Mouse (Mus musculus): ENCODE data around the gene Pycard.

The Pycard gene

DNA sequence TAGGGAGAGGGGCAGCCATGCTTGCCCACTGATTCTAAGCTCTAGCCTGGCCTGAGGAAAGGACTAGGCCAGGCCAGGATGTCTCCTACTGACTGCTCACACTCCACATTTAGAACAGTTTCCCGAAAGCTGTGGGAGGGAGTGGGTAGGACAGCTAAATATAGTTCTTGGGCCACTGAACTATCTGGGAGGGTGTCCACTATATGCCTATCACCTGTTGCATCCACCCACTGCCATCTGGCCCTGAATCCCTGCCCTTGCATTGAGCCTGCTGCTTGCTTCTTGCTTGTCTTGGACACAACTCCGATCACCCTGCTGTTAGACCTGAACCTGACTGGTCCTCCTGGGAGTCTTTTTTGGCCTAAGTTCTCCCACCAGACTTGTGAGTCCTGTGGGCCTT lies 10.0 kb upstream of the Pycard start, which contains the start of gene Trim72:
Trim72 (plus strand) TSS at position 262 of the 400 bp plus-strand sequence.
- no peak for DNase-seq (ENCODE audit: low read depth)

DNA sequence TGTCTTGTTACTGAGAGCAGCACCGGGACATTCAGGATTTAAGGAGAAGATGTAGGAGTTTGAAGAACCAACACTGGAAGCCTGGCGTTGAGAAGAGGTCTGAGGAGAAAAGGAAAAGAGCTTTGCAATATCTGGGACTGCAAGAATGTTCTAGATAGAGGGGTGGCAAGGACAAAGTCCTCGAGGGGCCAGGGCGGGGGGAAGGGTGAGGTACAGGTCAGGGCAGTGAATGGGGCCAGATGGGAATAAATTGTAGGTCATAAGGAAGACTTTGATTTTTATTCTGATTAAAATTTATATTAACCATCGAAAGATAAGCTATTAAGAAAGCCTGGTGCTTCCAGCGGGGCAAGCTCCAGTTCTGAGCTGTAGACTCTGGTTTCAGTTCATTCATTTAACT lies 9.4 kb upstream of the Pycard start:
- no peak for DNase-seq (ENCODE audit: low read depth)

DNA sequence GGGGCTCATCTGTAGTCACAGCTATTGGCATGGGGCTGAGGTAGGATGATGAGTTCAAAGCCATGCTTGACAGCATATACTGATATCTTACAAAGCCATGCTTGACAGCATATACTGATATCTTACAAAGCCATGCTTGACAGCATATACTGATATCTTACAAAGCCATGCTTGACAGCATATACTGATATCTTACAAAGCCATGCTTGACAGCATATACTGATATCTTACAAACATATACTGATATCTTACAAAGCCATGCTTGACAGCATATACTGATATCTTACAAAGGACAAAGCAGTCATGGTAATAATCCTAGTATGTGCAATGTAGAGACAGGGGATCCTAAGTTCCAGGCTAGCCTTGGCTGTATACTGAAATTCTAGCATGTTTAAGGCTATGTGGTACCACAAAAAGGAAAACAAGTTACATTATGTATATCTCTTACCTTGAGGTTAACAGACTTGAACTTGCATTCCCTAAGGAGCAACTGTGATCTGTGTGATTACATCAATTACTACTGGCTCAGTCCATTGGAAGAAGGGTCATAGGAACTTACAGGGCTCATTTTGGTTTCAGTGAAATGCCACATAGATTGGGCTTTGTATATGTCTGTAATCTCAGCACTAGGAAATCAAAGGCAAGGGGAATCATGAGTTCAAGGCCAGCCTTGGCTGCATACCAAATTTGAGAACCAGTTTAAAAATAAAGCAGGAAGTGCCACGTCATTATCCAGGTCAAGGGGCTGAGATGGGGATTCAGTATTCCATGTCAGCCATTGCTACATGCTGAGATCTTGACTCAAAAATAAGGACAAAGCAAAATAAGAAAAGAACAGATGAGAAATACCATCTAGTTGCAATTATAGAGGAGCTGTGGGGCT lies 6.6 kb upstream of the Pycard start:
- DNase-seq (ENCODE audit: low read depth) = no peak

GRCm38 (mm10) chr7:127999436-127999835 lies 5.8 kb upstream of the Pycard start:
- DNase-seq (ENCODE audit: low read depth) = peak; percentile 62

GRCm38 (mm10) chr7:127992488-127993340 lies 953 bp downstream of the Pycard start:
- no peak for DNase-seq (ENCODE audit: low read depth)

GRCm38 (mm10) chr7:127991643-127992487 lies 1.8 kb downstream of the Pycard start:
- peak; percentile 81 for DNase-seq (ENCODE audit: low read depth)

DNA sequence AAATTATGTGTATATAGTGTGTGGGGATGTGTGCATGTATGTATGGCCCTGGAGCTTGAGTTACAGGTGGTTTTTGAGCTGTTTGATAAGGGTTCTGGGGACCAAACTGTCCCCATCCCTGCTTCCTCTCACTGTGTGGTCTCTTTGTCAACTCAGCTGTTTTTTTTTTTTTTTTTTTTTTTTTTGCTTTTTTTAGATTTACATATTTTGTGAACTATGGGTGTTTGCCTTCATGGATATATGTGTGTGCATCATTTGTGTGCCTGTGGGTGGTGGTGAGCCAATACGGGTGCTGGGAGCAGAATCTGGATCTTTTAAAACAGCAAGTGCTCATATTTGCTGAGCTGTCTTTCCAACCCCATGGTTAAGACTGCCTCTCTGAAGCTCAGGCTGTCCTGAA lies 4.8 kb downstream of the Pycard start:
- DNase-seq (ENCODE audit: low read depth) = no peak

DNA sequence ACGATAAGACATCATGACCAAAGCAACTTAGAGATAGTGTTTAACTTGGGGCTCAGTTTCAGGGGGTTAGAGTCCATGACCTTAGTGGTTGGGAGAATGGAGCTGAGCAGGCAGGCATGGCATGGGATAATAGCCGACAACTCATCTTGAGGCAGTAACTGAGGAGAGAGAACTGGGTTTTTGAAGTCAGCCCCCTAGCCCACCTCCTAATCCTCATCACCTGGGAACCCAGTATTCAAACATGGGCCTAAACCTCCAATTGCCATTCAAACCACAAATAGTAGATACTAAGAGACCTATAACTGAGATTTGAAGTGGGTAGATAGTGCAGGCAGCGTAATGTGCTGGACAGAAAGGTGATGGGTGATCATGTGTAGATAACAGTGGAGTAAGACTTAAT lies 13.1 kb downstream of the Pycard start:
- DNase-seq (ENCODE audit: low read depth) = no peak

- no peak for DNase-seq (ENCODE audit: low read depth)
Observed at GRCm38 (mm10) chr7:127978856-127979255, 14.8 kb downstream of the Pycard start.

- no peak for DNase-seq (ENCODE audit: low read depth)
Observed at GRCm38 (mm10) chr7:127974413-127974930, 19.2 kb downstream of the Pycard start.

DNA sequence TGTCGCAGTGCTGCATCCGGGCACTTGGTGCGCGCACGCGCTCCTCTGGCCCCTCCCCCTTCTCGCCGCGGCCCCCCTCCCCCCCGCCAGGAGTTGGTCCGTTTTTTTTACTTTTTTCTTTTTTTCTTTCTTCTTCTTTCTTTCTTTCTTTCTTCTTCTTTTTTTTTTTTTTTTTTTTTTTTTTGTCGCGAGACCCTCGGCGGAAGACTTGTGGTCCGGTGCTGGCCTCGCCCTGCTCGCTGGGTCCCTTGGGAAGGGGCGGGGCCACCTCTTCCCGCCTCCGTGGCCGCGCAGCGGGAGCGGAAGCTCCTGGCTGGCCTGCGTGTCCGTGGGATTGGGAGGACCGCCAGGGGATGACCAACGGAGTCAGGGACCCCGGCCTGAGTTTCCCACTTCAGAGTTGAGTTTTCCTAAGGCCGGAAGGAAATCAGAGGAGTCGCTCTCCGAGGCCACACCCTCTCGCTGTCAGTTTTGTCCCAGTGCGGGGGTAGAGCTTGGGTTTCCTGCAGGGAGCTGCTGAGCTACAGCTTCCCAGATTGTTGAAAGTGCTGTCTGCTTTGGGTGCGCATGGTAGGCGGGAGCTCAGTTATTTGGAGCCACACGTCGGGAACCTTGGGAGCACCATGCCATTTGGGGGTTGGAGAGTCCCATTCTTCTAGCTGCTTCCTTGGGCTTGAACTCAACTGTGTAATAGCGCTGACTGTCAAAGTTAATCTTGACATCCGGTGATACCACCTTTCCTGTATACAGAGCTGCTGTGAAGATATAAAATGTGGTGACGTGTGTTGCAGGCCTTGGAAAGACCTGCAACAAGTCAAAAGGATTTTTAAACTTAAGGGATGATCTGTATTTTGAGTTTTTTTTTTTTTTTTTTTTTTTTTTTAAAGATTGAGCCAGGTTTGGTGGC lies 25.5 kb downstream of the Pycard start:
- peak; percentile 86 for DNase-seq (ENCODE audit: low read depth)

GRCm38 (mm10) chr7:127967004-127967921 lies 26.4 kb downstream of the Pycard start, which contains the start of gene Fus:
Fus (plus strand) TSS chr7:127967457.
- DNase-seq (ENCODE audit: low read depth) = peak; percentile 94

DNA sequence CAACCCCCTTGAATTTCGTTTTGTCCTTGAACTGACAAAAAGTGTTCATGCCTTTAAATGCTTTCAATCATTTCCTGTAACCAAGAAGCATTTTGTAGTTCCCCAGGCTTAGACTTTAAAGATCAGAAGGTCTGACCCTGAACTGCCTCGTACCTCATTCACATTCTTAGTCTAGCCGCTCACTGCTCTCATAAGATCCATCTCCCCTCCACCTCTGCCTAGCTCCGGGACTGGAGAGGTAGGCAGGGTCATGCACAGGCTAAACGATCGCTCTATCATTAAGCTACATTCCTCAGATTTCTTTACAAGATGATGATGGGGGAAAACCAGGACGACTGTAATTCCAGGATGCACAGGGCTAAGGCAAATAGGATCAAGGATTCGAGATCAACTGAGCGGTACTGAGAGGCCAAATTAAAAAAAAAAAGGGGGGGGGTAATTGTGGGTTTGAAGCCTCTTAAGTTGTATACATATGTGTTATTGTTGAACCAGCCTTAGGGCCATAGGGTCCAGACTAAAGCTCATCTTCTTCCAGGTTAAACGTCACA lies 27.2 kb downstream of the Pycard start:
- DNase-seq (ENCODE audit: low read depth) = peak; percentile 34

DNA sequence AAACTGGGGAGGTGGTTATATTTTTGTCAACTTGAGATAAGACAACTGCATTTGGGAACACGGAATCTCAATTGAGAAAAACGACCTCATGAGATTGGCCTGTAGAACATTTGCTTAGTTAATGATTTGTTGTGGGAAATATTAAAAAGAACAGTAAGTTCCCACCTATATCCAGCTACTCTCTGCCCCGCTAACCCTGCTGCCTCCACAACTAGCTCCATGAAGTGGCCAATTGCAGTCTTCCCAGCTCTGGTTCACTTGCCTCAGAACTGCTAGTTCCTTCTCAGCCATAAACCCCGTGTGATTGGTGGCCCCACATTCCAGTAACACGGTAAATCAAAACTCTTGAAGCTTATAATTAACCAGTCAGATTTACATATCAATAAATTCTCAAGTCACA lies 34.3 kb downstream of the Pycard start:
- no peak for DNase-seq (ENCODE audit: low read depth)

DNA sequence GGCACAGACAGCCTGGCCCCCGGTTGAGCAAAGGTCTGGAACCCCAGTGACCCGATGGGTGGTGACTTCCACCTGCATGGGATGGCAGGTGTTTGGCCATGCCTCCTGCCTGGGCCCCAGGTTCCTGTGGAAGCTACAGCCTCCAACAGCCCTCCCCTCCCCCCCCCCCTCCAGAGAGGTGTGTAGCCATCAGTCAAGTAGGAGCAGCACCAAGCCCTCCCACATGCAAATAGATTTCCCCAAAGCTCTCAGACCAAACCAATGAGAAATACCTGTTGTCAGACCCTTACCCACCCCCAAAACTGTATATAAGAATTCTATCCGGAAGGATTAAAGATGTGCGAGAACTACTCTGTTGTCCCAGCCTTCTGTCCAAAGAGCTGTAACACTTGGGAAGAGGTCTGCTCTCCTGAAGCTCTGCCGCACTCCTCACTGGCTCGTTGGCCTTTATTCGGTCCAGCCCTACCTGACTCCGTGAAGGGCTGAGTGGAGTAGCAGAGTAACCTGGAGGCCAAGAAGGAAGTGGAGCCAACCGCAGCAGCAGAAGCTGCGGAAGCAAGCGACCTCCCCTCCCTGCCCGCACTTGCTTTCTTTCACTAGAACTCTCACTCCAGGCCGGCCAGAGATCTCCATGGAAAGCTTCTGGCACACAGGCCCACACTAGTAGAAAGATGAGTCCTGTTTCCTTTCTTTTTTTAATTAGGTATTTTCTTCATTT lies 40.6 kb downstream of the Pycard start:
- no peak for DNase-seq (ENCODE audit: low read depth)

- DNase-seq (ENCODE audit: low read depth) = peak; percentile 20
Observed at GRCm38 (mm10) chr7:127946470-127947023, 47.1 kb downstream of the Pycard start, which contains the start of gene Prss36. Prss36 (minus strand) TSS chr7:127946725.

- DNase-seq (ENCODE audit: low read depth) = no peak
Observed at GRCm38 (mm10) chr7:127944614-127945013, 49.1 kb downstream of the Pycard start.

DNA sequence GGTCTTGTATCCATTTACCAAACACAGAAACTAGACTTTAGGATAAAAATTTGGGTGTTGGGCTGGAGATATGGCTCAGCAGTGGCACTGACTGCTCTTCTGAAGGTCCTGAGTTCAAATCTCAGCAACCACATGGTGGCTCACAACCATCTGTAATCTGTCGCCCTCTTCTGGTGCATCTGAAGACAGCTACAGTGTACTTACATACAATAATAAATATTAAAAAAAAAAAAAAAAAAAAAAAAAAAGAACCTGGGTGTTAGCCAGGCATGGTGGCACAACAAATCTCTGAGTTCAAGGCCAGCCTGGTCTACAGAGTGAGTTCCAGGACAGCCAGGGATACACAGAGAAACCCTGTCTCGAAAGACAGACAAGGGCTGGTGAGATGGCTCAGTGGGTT lies 51.6 kb downstream of the Pycard start:
- DNase-seq (ENCODE audit: low read depth) = peak; percentile 50
